Mouse (Mus musculus) myocyte (in vitro differentiated cells): ENCODE data around the gene BC024978.

ENCODE experiments used
- POLR2A ChIP-seq: IDR thresholded peaks from one replicate; pipeline ENCODE4 v1.6.1; 2011; ENCODE audit warnings: low read depth, mild to moderate bottlenecking, control low read depth, moderate library complexity; ENCODE audit not compliant: insufficient read length
- REST ChIP-seq: IDR thresholded peaks from one replicate; pipeline ENCODE4 v1.6.1; 2011; ENCODE audit warnings: mild to moderate bottlenecking, control low read depth, moderate library complexity; ENCODE audit not compliant: insufficient read depth, insufficient read length
- TCF12 ChIP-seq: IDR thresholded peaks from one replicate; pipeline ENCODE4 v1.6.1; 2011; ENCODE audit warnings: mild to moderate bottlenecking, control low read depth; ENCODE audit not compliant: poor library complexity, insufficient read depth, severe bottlenecking

DNA sequence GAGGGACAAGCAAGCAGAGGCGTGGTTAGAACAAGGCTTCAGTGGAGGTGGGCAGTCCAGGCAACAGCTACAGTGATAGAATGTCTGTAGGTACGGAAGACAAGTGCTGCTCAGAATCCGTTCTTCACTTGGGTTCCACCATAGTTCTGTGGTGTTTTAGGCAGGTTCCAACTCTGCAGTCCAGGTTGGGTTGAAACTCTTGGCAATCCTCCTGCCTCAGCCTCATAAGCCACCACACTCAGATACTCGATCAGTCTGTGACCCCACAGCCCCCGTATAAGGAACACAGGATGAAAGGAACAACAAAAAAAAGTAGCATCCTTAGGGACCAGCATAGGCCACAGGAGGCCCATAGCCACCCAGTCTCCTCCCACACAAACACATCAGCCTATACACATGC is 3.1 kb upstream of the BC024978 start:
- no peak for TF ChIP-seq REST
- no peak for TF ChIP-seq TCF12
- TF ChIP-seq POLR2A = no peak
